Mouse (Mus musculus) bone marrow macrophage, adult 2 months (primary cell): ENCODE measurements around the gene Vmn1r198.

Experiments
- CTCF ChIP-seq: IDR thresholded peaks from 2 replicates; pipeline ENCODE4 v1.5.1; 2012; ENCODE audit warnings: low read depth, mild to moderate bottlenecking, low read length, moderate library complexity
- POLR2A ChIP-seq: IDR thresholded peaks from 2 replicates; pipeline ENCODE4 v1.6.1; 2012; ENCODE audit warnings: mild to moderate bottlenecking, low read depth, low read length, borderline replicate concordance

DNA sequence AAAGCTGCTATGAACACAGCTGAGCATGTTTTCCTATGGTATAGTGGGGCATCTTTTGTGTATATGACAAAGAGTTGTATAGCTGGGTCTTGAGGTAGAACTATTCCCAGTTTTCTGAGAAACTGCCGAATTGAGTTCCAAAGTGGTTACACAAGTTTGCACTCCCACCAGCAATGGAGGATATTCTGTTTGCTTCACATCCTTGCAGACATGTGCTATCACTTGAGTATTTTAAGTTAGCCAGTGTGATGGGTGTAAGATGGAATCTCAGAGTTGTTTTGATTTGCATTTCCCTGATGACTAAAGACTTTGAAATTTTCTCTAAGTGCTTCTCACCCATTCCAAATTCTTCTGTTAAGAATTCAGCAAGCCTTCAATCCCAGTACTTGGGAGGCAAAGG, 14.6 kb upstream of the Vmn1r198 start:
- no peak for TF ChIP-seq POLR2A
- TF ChIP-seq CTCF = no peak
